Mouse (Mus musculus) heart, postnatal 0 days (tissue): ENCODE data around the gene Map9. TPM values are rescaled to one million over a fixed set of nuclear protein-coding genes. Genes with fewer than 3 reads are reported as not detected.

Source experiments
- ATAC-seq: fragments of 200-750 bp; cut with Nextera tagmentation; 2 replicates; pipeline ENCODE4 v1.8.0; 2017; ENCODE audit warnings: low read depth, moderate number of reproducible peaks, moderate library complexity; ENCODE audit not compliant: insufficient read depth
- DNase-seq: peaks from one replicate; pipeline ENCODE4 v3.0.0-alpha.2; 2016; ENCODE audit warnings: low spot score
- H3K27ac ChIP-seq: fragments of 300-500 bp; sonication (generic); 2 replicates; pipeline ENCODE4 v1.5.1; 2014; ENCODE audit warnings: low read depth, mild to moderate bottlenecking
- H3K27me3 ChIP-seq: fragments of 300-500 bp; sonication (generic); 2 replicates; pipeline ENCODE4 v1.6.1; 2014; ENCODE audit warnings: low read length, mixed read lengths; ENCODE audit not compliant: control insufficient read depth, insufficient read depth
- H3K36me3 ChIP-seq: fragments of 300-500 bp; sonication (generic); replicated peaks from 2 replicates; pipeline ENCODE4 v1.6.1; 2014; ENCODE audit warnings: low read length, mixed read lengths; ENCODE audit not compliant: control insufficient read depth, insufficient read depth
- H3K4me1 ChIP-seq: fragments of 300-500 bp; sonication (generic); 2 replicates; pipeline ENCODE4 v1.6.1; 2014; ENCODE audit warnings: antibody characterized with exemption; ENCODE audit not compliant: control insufficient read depth, insufficient read depth
- H3K4me2 ChIP-seq: fragments of 300-500 bp; sonication (generic); 2 replicates; pipeline ENCODE4 v1.6.1; 2014; ENCODE audit warnings: low read depth, mild to moderate bottlenecking, low read length, moderate library complexity
- H3K4me3 ChIP-seq: fragments of 300-500 bp; sonication (generic); 2 replicates; pipeline ENCODE4 v1.5.1; 2014; ENCODE audit warnings: low read depth, low read length
- H3K9ac ChIP-seq: fragments of 300-500 bp; sonication (generic); replicated peaks from 2 replicates; pipeline ENCODE4 v1.6.1; 2014; ENCODE audit warnings: low read depth, low read length, mixed read lengths
- H3K9me3 ChIP-seq: fragments of 300-500 bp; sonication (generic); replicated peaks from 2 replicates; pipeline ENCODE4 v1.6.1; 2016; ENCODE audit warnings: low read length; ENCODE audit not compliant: control insufficient read depth
- CTCF ChIP-seq: IDR thresholded peaks from 2 replicates; pipeline ENCODE4 v1.5.1; 2016; ENCODE audit warnings: antibody characterized with exemption, control low read depth, low read depth
- EP300 ChIP-seq: IDR thresholded peaks from 2 replicates; pipeline ENCODE4 v1.6.1; 2016; ENCODE audit warnings: antibody characterized with exemption, low read depth
- WGBS: fragments of 180-500 bp; shearing (Covaris S2); extraction: QIAGEN DNeasy Blood & Tissue Kit; methylation state at CpG from one replicate; pipeline ENCODE4 v1.1.7; 2014; 5-methylcytosine and 5-hydroxymethylcytosine counted together
- polyA plus RNA-seq: library from polyadenylated mRNA; unstranded; fragments of >200 nt; fragmentation: Nextera tagmentation; extraction: Ambion mirVana; gene quantifications from 2 replicates; pipeline ENCODE4 v1.2.1, GENCODE M21; 2015
- total RNA-seq: library from RNA; depleted of rRNA; stranded (reverse); fragments of >200 nt; gene quantifications from 2 replicates; pipeline ENCODE4 v1.2.3, GENCODE M21; 2014; ENCODE audit warnings: low replicate concordance

Gene Map9
- total and polyA plus RNA-seq, 2 experiments from 2014 or later, result 3.7 to 4.3 TPM

DNA sequence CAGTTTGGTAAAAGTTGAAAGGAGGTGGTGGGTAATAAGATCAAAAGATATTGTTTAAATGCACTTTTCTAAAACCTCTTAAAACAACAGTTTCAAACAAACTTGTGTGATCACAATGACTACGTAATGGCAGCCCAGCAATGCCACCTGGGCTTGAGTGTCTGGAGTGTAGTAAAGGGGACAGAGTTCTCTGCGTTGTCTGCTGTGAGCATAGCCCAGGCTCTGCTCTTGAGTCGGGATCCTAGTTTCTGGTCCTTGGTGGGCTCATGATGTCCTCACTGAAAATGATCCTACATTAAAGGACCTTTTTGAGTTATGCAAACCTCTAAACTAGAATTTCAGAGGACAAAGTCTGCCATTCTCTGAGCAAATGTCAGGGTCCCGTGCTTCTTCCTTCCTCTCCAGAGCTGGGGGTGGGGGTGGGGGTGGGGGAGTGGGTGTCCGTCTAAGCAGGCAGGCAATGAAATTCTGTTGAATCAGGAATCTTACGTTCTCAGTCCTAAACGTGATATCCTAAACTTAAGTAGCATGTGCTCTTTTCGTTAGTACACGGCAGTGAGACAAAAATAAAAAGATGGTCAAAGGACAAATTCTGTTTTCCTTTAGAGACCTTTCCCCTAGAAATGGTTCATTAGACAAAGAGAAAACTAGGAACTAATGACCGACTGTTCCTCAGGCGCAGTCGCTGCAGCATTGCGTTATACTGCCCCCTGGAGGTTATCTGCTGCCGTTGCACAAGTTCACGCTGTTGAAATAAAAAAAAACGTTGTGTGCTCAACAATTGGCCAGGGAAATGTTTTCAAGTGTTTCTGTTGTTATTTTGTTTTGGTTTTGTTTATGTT is 24.5 kb upstream of the Map9 start:
- Histone ChIP-seq H3K4me2 (peak overlapping the region; percentile 68), H3K9ac (peak overlapping the region; percentile 50), H3K4me1 (no peaks in the 10 kb centered on the region), H3K4me3 (peak overlapping the region; percentile 41), H3K36me3 (no peaks in the 10 kb centered on the region), H3K27me3 (no peaks in the 10 kb centered on the region), H3K27ac (peak overlapping the region; percentile 46; the same call in 1 of the 2 replicates), H3K9me3 (no peaks in the 10 kb centered on the region)
- 5% methylated on average over 16 of the region's 16 CpGs for WGBS
- no peak for TF ChIP-seq EP300
- peak; percentile 95 for TF ChIP-seq CTCF
- DNase-seq (peak; percentile 76), ATAC-seq (peak; percentile 44; the same call in 1 of the 2 replicates)

DNA sequence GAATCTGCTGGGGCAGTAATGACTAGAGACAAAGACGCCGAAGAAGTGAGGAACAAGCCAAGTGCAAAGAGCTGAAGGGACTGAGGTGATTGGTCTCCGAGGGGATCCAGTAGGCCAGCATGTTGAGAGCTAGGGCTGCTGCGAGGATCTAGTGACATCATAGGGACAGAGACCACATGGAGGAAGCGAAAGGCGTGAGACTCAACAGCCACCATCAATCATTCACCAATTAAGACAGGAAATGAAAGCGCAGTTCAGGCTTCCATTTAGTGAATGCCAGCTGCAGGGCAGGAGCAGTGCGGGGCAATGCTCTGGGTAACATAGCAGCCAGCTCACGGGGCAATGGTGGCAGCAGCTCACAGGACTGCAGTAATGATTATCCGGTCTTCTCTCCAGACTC is 17.7 kb upstream of the Map9 start:
- no peaks in the 10 kb centered on the region for H3K27me3 ChIP-seq
- no peak overlapping the region for H3K4me3 ChIP-seq
- H3K4me2 ChIP-seq, result no peak overlapping the region
- no peaks in the 10 kb centered on the region for H3K36me3 ChIP-seq
- TF ChIP-seq CTCF (no peak), EP300 (no peak)
- no peak overlapping the region for H3K27ac ChIP-seq
- 65% methylated on average over 10 of the region's 10 CpGs for WGBS
- DNase-seq (no peak), ATAC-seq (no peak)
- no peaks in the 10 kb centered on the region for H3K9me3 ChIP-seq
- no peaks in the 10 kb centered on the region for H3K4me1 ChIP-seq
- no peak overlapping the region for H3K9ac ChIP-seq

DNA sequence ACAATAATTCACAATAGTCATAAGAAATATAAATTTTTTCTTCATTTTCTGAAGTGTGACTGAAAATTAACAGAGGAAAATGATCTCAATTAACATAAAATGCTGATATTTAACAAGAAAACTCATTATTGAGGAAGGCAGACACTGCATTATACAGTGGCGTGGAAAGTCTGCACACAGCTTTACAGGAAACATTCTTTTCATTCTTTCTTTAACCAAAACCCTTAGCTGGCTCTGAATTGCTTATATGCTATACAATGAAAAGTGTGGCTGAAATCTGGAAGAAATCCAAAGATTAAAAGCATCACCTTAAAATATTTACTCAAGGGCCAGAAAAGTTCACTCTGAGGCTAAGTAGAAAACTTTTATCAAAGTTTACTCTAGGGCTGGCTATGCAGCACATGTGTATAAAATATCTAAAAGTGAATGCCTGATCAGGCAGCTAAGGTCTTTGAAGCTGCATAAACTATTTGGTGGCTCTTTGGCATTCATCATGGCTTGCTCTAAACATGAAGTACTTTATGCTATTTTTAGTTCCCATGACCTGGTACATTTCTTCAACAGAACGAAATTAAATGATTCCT is 9.5 kb upstream of the Map9 start:
- Histone ChIP-seq H3K4me3 (no peak overlapping the region), H3K9ac (no peak overlapping the region), H3K27ac (no peak overlapping the region), H3K9me3 (no peaks in the 10 kb centered on the region), H3K4me1 (no peaks in the 10 kb centered on the region), H3K27me3 (no peaks in the 10 kb centered on the region), H3K4me2 (no peak overlapping the region), H3K36me3 (no peaks in the 10 kb centered on the region)
- DNase-seq (no peak), ATAC-seq (no peak)
- no peak for TF ChIP-seq EP300
- no peak for TF ChIP-seq CTCF
- 29% methylated on average over 2 of the region's 2 CpGs for WGBS

DNA sequence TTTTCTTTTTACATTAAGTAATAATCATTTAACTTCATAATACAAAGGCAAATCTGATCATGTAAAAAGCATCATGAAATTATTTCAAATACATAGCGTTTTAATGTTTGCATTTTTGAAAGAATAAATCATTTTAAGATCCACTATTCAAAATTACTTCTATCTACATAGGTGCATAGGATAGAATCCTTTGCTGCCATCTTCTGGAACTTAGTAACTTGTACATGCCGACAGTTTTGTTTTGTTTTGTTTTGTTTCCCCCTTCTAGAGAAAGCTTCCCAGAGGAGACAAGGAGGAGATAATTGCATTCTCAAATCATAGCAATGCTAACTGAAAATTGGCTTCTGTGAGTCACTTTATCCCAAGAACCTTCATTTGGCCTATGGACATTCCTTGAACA is 7.5 kb upstream of the Map9 start:
- Histone ChIP-seq H3K27me3 (no peaks in the 10 kb centered on the region), H3K4me1 (no peaks in the 10 kb centered on the region), H3K27ac (no peak overlapping the region), H3K4me2 (no peak overlapping the region), H3K4me3 (no peak overlapping the region), H3K9me3 (no peaks in the 10 kb centered on the region), H3K9ac (no peak overlapping the region), H3K36me3 (no peaks in the 10 kb centered on the region)
- ATAC-seq (no peak), DNase-seq (peak; percentile 44)
- TF ChIP-seq EP300 (no peak), CTCF (peak; percentile 54)
- WGBS, result 16% methylated on average over 2 of the region's 2 CpGs

DNA sequence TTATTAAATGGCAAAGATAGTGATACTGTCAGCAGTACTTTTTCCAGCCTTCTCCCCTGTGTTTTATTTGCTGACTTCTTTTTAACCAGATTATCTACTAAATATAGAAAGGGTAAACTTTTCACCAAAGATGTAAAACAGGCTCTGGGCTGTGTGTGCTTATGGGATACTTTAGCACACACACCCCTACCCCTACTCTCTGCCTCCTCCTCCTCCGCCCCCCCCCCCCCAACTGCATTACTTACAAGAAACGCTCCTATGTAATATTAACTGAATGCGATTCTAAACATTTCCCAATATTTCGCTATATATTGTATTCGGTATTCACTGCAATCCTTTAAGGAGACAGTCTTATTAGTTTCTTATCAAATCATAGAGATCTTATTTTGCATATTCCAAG is 504 bp upstream of the Map9 start:
- Histone ChIP-seq H3K4me2 (peak overlapping the region; percentile 73), H3K9ac (no peak overlapping the region), H3K36me3 (no peaks in the 10 kb centered on the region), H3K27me3 (no peaks in the 10 kb centered on the region), H3K9me3 (no peaks in the 10 kb centered on the region), H3K4me3 (peak overlapping the region; percentile 55), H3K4me1 (peaks cover 4% of the 10 kb centered on the region; the same call in 1 of the 2 replicates), H3K27ac (no peak overlapping the region)
- ATAC-seq, result no peak
- TF ChIP-seq CTCF (no peak), EP300 (no peak)
- DNase-seq, result no peak
- 10% methylated on average over 5 of the region's 5 CpGs for WGBS
